Mouse (Mus musculus) 3T3-L1 (cell line): ENCODE measurements around the gene Plcl1.

Experiments
- DNase-seq: peaks from one replicate; pipeline ENCODE4 v3.0.0-alpha.2; 2015; ENCODE audit warnings: low read depth, low spot score

Gene Plcl1

GRCm38 (mm10) chr1:55701601-55702000, 295.9 kb downstream of the Plcl1 start:
- no peak for DNase-seq

GRCm38 (mm10) chr1:55702106-55702505, 296.4 kb downstream of the Plcl1 start:
- DNase-seq, result no peak

GRCm38 (mm10) chr1:55704707-55705106, 299.0 kb downstream of the Plcl1 start:
- no peak for DNase-seq

- DNase-seq, result no peak
Measured at GRCm38 (mm10) chr1:55705173-55705572, 299.5 kb downstream of the Plcl1 start.

GRCm38 (mm10) chr1:55705756-55706155, 300.0 kb downstream of the Plcl1 start:
- DNase-seq, result no peak

- DNase-seq, result no peak
Measured at GRCm38 (mm10) chr1:55706933-55707332, 301.2 kb downstream of the Plcl1 start.

- no peak for DNase-seq
Measured at GRCm38 (mm10) chr1:55717283-55717803, 311.6 kb downstream of the Plcl1 start.

GRCm38 (mm10) chr1:55725428-55725827, 319.7 kb downstream of the Plcl1 start:
- no peak for DNase-seq

- no peak for DNase-seq
Measured at GRCm38 (mm10) chr1:55729332-55729731, 323.6 kb downstream of the Plcl1 start.

- no peak for DNase-seq
Measured at GRCm38 (mm10) chr1:55732951-55733350, 327.2 kb downstream of the Plcl1 start.

- DNase-seq, result peak; percentile 79
Measured at GRCm38 (mm10) chr1:55736054-55736740, 330.5 kb downstream of the Plcl1 start.

GRCm38 (mm10) chr1:55736762-55737288, 331.1 kb downstream of the Plcl1 start:
- no peak for DNase-seq

GRCm38 (mm10) chr1:55738746-55739365, 333.1 kb downstream of the Plcl1 start:
- DNase-seq, result no peak

GRCm38 (mm10) chr1:55741885-55742284, 336.2 kb downstream of the Plcl1 start:
- DNase-seq, result no peak

GRCm38 (mm10) chr1:55748516-55748915, 342.8 kb downstream of the Plcl1 start:
- DNase-seq, result no peak

GRCm38 (mm10) chr1:55749770-55750169, 344.0 kb downstream of the Plcl1 start:
- DNase-seq, result no peak

- peak; percentile 37 for DNase-seq
Measured at GRCm38 (mm10) chr1:55755742-55756141, 350.0 kb downstream of the Plcl1 start.

- DNase-seq, result no peak
Measured at GRCm38 (mm10) chr1:55762284-55762683, 356.6 kb downstream of the Plcl1 start.

- DNase-seq, result no peak
Measured at GRCm38 (mm10) chr1:55763171-55763570, 357.4 kb downstream of the Plcl1 start.

- DNase-seq, result no peak
Measured at GRCm38 (mm10) chr1:55766743-55767142, 361.0 kb downstream of the Plcl1 start.

GRCm38 (mm10) chr1:55770072-55770785, 364.5 kb downstream of the Plcl1 start:
- no peak for DNase-seq

GRCm38 (mm10) chr1:55792817-55793216, 387.1 kb downstream of the Plcl1 start:
- no peak for DNase-seq
